Mouse (Mus musculus) heart, embryonic 13.5 days (tissue): Measurements from ENCODE around the gene Gmnc. TPM values are rescaled to one million over a fixed set of nuclear protein-coding genes. Genes with fewer than 3 reads are reported as not detected.

ENCODE experiments used
- ATAC-seq: fragments of 200-750 bp; cut with Nextera tagmentation; 2 replicates; pipeline ENCODE4 v1.8.0; 2017; ENCODE audit warnings: moderate TSS enrichment; ENCODE audit not compliant: insufficient number of reproducible peaks, low FRiP score, low TSS enrichment; ENCODE audit errors: extremely low read depth
- H3K27ac ChIP-seq: fragments of 300-500 bp; sonication (generic); replicated peaks from 2 replicates; pipeline ENCODE4 v1.5.1; 2015; ENCODE audit warnings: moderate library complexity, mild to moderate bottlenecking, inconsistent platforms
- H3K27me3 ChIP-seq: fragments of 300-500 bp; sonication (generic); replicated peaks from 2 replicates; pipeline ENCODE4 v1.6.1; 2015; ENCODE audit warnings: mild to moderate bottlenecking, inconsistent platforms
- H3K36me3 ChIP-seq: fragments of 300-500 bp; sonication (generic); 2 replicates; pipeline ENCODE4 v1.6.1; 2015; ENCODE audit warnings: mild to moderate bottlenecking, inconsistent platforms
- H3K4me1 ChIP-seq: fragments of 300-500 bp; sonication (generic); 2 replicates; pipeline ENCODE4 v1.6.1; 2015; ENCODE audit warnings: inconsistent platforms
- H3K4me2 ChIP-seq: fragments of 300-500 bp; sonication (generic); 2 replicates; pipeline ENCODE4 v1.6.1; 2015; ENCODE audit warnings: inconsistent platforms, mild to moderate bottlenecking, moderate library complexity
- H3K4me3 ChIP-seq: fragments of 300-500 bp; sonication (generic); 2 replicates; pipeline ENCODE4 v1.5.1; 2015; ENCODE audit warnings: moderate library complexity, mild to moderate bottlenecking, inconsistent platforms
- H3K9ac ChIP-seq: fragments of 300-500 bp; sonication (generic); 2 replicates; pipeline ENCODE4 v1.6.1; 2015; ENCODE audit warnings: inconsistent platforms, mild to moderate bottlenecking, moderate library complexity
- H3K9me3 ChIP-seq: fragments of 300-500 bp; sonication (generic); 2 replicates; pipeline ENCODE4 v1.6.1; 2016; ENCODE audit warnings: inconsistent platforms
- WGBS: fragments of 180-500 bp; shearing (Covaris S2); methylation state at CpG from one replicate; pipeline ENCODE4 v1.1.7; 2015; ENCODE audit warnings: mixed read lengths; 5-methylcytosine and 5-hydroxymethylcytosine counted together
- polyA plus RNA-seq: library from polyadenylated mRNA; unstranded; fragments of >200 nt; fragmentation: Nextera tagmentation; extraction: Ambion mirVana; gene quantifications from 2 replicates; pipeline ENCODE4 v1.2.1, GENCODE M21; 2015

Gmnc gene
- not detected in 2 replicates for polyA plus RNA-seq

DNA sequence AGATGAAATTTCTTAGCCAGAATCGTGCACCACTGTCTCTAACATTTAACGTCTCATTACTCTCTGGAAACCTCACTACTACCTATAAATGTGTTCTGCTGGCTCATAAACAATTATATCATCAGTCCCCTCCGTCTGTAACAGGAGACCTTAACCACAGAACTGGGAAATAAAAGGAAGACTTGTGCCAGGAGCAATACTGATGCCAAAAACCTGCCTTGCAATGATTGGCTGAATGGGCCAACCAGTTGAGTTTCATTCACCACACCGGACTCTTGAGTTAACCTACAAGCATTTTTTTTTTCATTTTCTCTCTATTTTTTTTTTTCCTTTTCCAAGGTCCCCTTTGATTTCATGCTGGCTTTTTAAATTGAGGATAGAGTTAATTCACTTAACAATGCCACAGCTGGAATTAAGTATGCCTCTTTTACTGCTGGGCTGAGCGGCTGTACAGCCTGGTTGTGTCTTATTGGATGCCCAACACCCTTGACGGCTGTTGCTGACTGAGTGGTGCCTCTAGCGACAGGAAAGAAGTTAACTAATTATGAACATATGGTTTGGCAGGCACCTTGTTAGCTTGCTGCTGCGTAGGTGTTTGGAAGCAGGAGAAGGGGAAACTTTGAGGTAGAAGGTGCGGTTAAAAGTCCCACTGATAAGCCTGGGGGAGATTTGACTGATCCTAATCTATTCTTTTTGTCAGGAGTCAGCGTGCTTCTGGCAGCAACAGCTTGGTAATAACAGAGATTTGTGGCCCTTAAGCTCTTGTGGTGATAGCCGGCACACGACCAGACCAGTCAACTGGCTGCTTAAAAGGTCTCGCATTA, at the start of gene Gmnc:
TSS of gene Gmnc (minus strand) at position 176 of the 824 bp plus-strand sequence.
- no peak within 1 kb of the TSS for H3K4me2 ChIP-seq
- H3K27me3 ChIP-seq, result no peaks in the 10 kb centered on the region
- WGBS, result 54% methylated on average over 13 of the region's 13 CpGs
- H3K27ac ChIP-seq, result no peak within 1 kb of the TSS
- no peaks in the 10 kb centered on the region for H3K9me3 ChIP-seq
- H3K4me3 ChIP-seq, result no peak within 1 kb of the TSS
- no peaks in the 10 kb centered on the region for H3K36me3 ChIP-seq
- H3K9ac ChIP-seq, result no peak within 1 kb of the TSS
- H3K4me1 ChIP-seq, result no peaks in the 10 kb centered on the region
- no peak for ATAC-seq

DNA sequence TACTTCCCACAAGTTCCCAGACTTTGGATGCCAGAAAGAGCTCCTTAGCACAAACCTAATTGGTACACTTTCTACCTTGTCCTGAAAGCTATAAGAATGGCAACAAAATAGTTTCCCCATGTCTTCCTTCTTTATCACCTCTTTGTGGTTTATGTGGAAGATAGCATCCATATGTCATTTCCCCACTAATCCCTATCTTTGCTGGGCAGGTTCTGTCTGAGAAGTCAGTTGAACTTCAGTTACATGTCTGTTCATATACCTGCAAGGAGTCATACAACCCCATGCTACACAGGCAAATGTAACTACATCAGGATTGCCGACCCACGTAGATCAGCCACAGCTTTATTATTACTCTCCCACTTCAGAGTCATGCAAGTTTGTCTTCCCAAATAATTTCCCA, 35.8 kb upstream of the Gmnc start:
- no peak overlapping the region for H3K4me3 ChIP-seq
- 81% methylated on average over 2 of the region's 2 CpGs for WGBS
- no peak overlapping the region for H3K9ac ChIP-seq
- H3K36me3 ChIP-seq, result no peaks in the 10 kb centered on the region
- H3K27me3 ChIP-seq, result no peaks in the 10 kb centered on the region
- H3K4me2 ChIP-seq, result no peak overlapping the region
- no peaks in the 10 kb centered on the region for H3K4me1 ChIP-seq
- no peak for ATAC-seq
- no peaks in the 10 kb centered on the region for H3K9me3 ChIP-seq
- H3K27ac ChIP-seq, result no peak overlapping the region

DNA sequence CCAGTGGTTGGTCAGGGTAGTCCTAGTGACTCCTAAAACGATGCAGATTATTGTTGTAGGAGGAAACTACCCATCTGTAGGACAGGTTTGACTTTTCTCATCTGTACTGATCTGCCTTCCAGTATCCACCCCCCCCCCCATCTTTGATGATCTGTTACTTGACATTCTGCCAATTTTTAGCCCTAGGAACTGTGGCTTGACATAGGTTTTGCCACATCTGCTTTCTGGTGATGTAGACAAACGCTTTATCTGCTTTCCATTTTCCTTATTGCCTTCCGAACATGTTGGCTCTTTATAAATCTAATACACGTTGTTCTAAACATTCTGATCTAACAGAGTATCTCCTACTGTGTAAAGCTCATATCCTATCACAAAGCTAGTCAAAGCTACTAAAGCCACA, 34.8 kb upstream of the Gmnc start:
- no peak overlapping the region for H3K9ac ChIP-seq
- no peaks in the 10 kb centered on the region for H3K4me1 ChIP-seq
- H3K4me2 ChIP-seq, result no peak overlapping the region
- ATAC-seq, result no peak
- WGBS, result 72% methylated on average over 4 of the region's 4 CpGs
- no peak overlapping the region for H3K4me3 ChIP-seq
- H3K36me3 ChIP-seq, result no peaks in the 10 kb centered on the region
- no peaks in the 10 kb centered on the region for H3K27me3 ChIP-seq
- H3K27ac ChIP-seq, result no peak overlapping the region
- no peaks in the 10 kb centered on the region for H3K9me3 ChIP-seq

DNA sequence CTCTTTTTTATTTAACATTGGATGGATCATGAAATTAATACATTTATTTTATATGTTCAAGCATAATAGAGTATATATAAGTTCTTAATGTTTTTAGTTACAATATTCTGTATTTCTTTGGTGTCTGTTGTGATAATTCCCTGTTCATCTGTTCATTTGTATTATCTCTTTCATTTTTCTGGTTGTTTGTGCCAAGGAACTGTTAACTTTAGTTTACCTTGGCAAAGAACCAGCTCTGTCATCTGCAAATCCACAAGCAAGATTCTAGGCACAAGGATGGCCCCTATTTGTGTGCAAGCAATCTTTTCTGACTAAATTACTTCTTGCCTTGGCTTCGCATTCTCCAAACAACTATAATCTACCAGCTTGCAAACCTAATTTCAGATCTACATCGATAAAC, 31.3 kb upstream of the Gmnc start:
- 77% methylated on average over 2 of the region's 2 CpGs for WGBS
- no peak overlapping the region for H3K27ac ChIP-seq
- no peaks in the 10 kb centered on the region for H3K9me3 ChIP-seq
- no peak overlapping the region for H3K9ac ChIP-seq
- no peaks in the 10 kb centered on the region for H3K27me3 ChIP-seq
- no peaks in the 10 kb centered on the region for H3K36me3 ChIP-seq
- H3K4me1 ChIP-seq, result no peaks in the 10 kb centered on the region
- ATAC-seq, result no peak
- H3K4me3 ChIP-seq, result no peak overlapping the region
- H3K4me2 ChIP-seq, result no peak overlapping the region

DNA sequence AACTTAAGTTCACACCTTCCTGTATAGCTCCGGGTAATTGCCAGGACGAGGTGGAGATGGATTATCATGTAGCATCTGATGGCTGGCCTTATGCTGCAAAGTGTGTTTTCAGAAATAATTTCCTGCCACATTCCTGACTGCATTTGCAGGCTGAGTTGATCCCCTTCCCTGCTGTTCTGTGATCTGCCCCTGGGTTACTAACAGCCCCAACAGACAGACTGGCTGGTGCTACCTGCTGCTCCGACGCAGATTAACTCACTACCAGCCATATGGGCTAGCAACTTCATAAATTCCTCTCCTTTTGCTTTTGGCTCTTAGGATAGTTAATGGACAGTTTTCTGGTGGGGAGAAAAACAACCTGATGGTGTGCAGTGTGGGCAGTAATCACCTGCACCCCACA, 25.9 kb upstream of the Gmnc start:
- Histone ChIP-seq H3K4me3 (no peak overlapping the region), H3K9ac (no peak overlapping the region), H3K27me3 (no peaks in the 10 kb centered on the region), H3K36me3 (no peaks in the 10 kb centered on the region), H3K4me1 (no peaks in the 10 kb centered on the region), H3K27ac (no peak overlapping the region), H3K4me2 (no peak overlapping the region), H3K9me3 (no peaks in the 10 kb centered on the region)
- WGBS, result 36% methylated on average over 4 of the region's 4 CpGs
- ATAC-seq, result no peak

DNA sequence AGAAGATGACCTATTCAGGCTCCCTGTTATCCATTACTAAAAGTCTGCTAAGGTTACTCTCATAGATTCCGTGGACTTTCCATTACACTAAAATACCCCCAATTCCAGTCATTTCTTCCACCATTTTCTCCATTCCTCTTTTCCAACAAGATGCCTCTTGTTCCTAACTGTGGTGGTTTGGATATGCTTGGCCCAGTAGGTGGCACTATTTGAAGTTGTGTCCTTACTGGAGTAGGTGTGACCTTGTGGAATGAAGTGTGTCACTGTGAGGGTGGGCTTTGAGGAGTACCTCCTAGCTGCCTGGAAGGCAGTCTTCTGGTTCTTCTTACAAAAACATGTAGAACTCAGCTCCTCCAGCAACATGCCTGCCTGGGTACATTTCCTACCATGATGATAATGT, 11.3 kb upstream of the Gmnc start:
- Histone ChIP-seq H3K4me3 (no peak overlapping the region), H3K4me1 (no peaks in the 10 kb centered on the region), H3K9ac (no peak overlapping the region), H3K27ac (no peak overlapping the region), H3K36me3 (no peaks in the 10 kb centered on the region), H3K9me3 (no peaks in the 10 kb centered on the region), H3K27me3 (no peaks in the 10 kb centered on the region), H3K4me2 (no peak overlapping the region)
- WGBS, result 74% methylated on average over 1 of the region's 1 CpGs
- ATAC-seq, result no peak

DNA sequence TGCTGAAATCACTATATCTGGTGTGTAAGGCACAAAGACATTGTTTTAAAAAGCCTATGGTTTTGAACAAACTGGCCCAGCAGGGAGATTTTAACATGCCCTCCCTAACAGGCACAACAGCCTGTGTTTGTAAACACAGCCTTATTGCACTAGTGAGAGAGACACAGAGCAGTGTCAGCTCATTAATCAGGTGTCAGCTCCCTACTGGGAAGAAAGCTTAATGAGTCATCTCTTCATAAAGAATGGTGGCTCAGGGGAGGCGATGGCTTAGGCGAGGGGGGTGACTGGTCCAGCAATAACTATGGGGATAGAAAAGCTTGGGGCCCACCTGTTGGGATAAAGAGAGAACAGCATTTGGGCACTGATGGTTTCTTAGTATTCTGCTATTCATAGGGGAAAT, 8.1 kb upstream of the Gmnc start:
- H3K9ac ChIP-seq, result no peak overlapping the region
- no peaks in the 10 kb centered on the region for H3K9me3 ChIP-seq
- no peak overlapping the region for H3K27ac ChIP-seq
- no peaks in the 10 kb centered on the region for H3K4me1 ChIP-seq
- ATAC-seq, result no peak
- H3K27me3 ChIP-seq, result no peaks in the 10 kb centered on the region
- WGBS, result 13% methylated on average over 2 of the region's 2 CpGs
- H3K4me3 ChIP-seq, result no peak overlapping the region
- H3K4me2 ChIP-seq, result no peak overlapping the region
- H3K36me3 ChIP-seq, result no peaks in the 10 kb centered on the region

DNA sequence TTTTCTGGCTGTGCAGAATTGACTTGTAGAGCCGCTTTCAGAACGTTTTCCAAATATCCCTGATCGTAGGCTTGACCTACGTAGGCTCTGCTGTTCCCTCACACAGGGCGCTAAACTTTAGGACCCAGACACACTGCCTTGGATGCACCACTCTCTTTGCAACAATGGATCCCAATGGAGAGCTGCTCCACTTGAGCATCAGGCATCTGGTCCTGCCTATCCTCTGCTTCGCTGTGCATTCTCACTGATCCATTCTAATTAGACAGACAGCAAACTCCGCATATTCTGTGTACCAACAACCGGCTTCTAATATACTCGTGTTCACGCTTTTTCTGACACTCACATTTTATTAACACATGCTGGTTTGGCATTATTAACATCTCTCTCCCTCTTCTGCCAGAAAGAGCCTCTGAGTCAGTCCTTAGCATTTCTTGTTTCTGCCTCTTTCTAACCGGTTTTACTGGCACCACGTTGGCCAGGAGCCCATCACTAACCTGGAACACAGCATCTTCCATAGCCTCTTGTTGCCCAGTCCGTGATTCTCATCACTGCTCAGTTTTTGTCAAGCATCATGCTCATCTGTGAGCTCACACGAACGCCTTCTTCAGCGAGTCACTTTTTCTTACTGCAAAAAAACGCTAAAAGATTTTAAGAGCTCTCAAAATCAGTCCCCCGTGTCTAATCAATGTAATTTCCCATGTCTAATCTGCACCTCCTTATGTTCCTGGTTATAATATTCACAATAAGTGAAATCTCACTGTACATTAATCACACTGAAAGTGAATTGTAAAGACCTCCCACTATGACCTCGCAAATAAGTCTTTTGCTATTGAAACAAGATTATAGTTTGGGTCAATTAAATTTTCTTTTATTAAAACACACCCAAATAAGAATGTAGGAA, 1.8 kb downstream of the Gmnc start:
- H3K4me3 ChIP-seq, result no peak overlapping the region
- 73% methylated on average over 19 of the region's 19 CpGs for WGBS
- ATAC-seq, result no peak

DNA sequence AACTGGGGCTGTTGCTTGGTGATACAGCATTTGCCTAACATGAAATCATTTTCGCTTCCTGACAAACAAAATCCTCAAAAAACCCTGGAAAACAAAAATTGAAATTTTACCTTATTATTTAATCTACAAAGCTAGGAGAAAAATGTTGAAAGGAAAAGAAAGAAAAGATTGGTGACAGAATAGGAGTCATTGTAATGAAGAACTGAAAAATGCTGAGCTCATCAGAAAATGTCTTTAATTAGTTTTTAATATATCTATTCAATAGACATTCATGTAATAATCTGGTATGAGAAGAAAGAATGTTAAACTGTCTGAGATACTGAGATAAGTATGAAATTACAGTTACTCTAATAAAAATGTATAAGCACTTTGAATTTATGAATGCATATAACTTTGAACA, 3.3 kb downstream of the Gmnc start:
- Histone ChIP-seq H3K4me1 (no peaks in the 10 kb centered on the region), H3K4me2 (no peak overlapping the region), H3K27me3 (no peaks in the 10 kb centered on the region), H3K9me3 (no peaks in the 10 kb centered on the region), H3K4me3 (no peak overlapping the region), H3K36me3 (no peaks in the 10 kb centered on the region), H3K27ac (no peak overlapping the region), H3K9ac (no peak overlapping the region)
- WGBS, result 73% methylated on average over 1 of the region's 1 CpGs
- no peak for ATAC-seq

More for the DNA sequence above, 1.8 kb downstream of the Gmnc start:
- Histone ChIP-seq H3K36me3 (no peaks in the 10 kb centered on the region), H3K9me3 (no peaks in the 10 kb centered on the region), H3K4me1 (no peaks in the 10 kb centered on the region), H3K27ac (no peak overlapping the region), H3K9ac (no peak overlapping the region), H3K27me3 (no peaks in the 10 kb centered on the region), H3K4me2 (no peak overlapping the region)

DNA sequence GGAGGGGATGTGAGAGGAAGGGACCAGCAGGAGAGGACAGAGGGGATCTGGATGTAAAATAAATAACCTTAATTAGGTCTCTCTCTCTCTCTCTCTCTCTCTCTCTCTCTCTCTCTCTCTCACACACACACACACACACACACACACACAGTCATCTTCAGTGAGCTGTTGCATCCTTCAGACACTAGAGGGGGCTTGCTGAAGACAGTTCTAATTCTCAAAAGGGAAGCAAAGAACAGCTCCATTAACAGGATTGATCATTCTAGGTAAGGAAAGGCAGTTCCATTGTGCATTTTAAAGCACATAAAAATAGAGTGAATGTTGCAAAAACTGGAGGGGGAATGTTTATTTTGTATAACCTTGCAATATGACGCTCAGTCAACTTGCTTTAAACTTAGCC, 5.7 kb downstream of the Gmnc start:
- no peaks in the 10 kb centered on the region for H3K4me1 ChIP-seq
- no peaks in the 10 kb centered on the region for H3K9me3 ChIP-seq
- no peaks in the 10 kb centered on the region for H3K27me3 ChIP-seq
- ATAC-seq, result no peak
- no peak overlapping the region for H3K27ac ChIP-seq
- H3K36me3 ChIP-seq, result no peaks in the 10 kb centered on the region
- no peak overlapping the region for H3K9ac ChIP-seq
- 74% methylated on average over 1 of the region's 1 CpGs for WGBS
- no peak overlapping the region for H3K4me3 ChIP-seq
- no peak overlapping the region for H3K4me2 ChIP-seq

DNA sequence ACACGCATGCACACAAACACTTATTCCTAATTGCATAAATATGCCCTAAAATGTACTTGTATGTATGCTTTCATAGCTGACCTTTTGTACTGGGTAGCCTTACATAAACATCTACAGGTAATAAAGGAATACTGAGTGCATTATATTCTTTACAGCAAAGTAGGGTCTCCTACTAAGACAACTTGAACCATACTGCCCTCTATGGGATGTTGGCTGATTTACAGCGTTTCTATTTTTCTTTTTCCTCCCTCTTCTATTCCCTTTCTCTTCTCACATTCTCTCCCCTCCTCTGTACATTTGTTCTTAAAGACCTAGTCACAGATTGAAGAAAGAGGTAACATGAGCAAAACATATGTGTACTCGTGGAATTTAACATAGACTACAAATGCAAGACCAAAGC, 9.3 kb downstream of the Gmnc start:
- no peak overlapping the region for H3K9ac ChIP-seq
- H3K4me1 ChIP-seq, result no peaks in the 10 kb centered on the region
- no peaks in the 10 kb centered on the region for H3K9me3 ChIP-seq
- 35% methylated on average over 3 of the region's 3 CpGs for WGBS
- H3K4me2 ChIP-seq, result no peak overlapping the region
- no peaks in the 10 kb centered on the region for H3K27me3 ChIP-seq
- ATAC-seq, result no peak
- no peak overlapping the region for H3K27ac ChIP-seq
- no peaks in the 10 kb centered on the region for H3K36me3 ChIP-seq
- no peak overlapping the region for H3K4me3 ChIP-seq
